Mouse (Mus musculus): ENCODE results near the gene Camk1d. TPM values are rescaled to one million over a fixed set of nuclear protein-coding genes. Genes with fewer than 3 reads are reported as not detected.

The Camk1d gene
- polyA plus RNA-seq, 1 experiment, result 1.6 TPM

DNA sequence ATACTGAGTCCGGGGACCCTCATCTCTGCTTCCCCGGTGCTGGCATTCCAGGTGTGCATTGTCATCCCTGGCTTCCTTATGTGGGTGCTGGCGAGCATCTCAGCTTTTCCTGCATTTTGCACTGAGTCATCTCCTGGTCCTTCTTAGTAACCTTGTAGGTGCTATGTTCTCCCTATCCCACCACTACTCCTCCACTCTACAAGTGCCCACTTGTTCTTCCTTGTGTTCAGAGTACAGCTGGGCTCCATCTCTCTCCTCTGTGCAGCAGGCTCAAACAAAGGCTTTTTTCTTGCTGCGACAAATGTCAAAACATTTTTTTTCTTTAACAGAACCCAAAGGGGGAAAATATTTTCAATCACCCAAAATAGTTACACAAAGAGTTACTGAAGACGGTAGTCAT, 356.3 kb downstream of the Camk1d start:
- H3K27me3 ChIP-seq (ENCODE audit: control insufficient read depth, insufficient read depth, insufficient read length), result no peaks in the 10 kb centered on the region
- no peak overlapping the region for H3K4me3 ChIP-seq (ENCODE audit: insufficient read depth, poor library complexity, severe bottlenecking)
- TF ChIP-seq MYOD1 (IDR thresholded peaks at IDR 0.05; ENCODE audit: control insufficient read depth, insufficient read length, low read depth) (no peak), MYOG (IDR thresholded peaks at IDR 0.05; ENCODE audit: control insufficient read depth, extremely low read depth, insufficient read length) (no peak), CEBPB (IDR thresholded peaks at IDR 0.05; ENCODE audit: low read depth) (no peak)
- no peak overlapping the region for H3ac ChIP-seq (ENCODE audit: control insufficient read depth, insufficient read length, low read depth)
- H3K79me3 ChIP-seq (ENCODE audit: low read depth), result no peaks in the 10 kb centered on the region
- peaks cover 4% of the 10 kb centered on the region for H3K36me3 ChIP-seq (ENCODE audit: control insufficient read depth, insufficient read depth)
- no peaks in the 10 kb centered on the region for H3K79me2 ChIP-seq (ENCODE audit: control insufficient read depth, insufficient read depth)

DNA sequence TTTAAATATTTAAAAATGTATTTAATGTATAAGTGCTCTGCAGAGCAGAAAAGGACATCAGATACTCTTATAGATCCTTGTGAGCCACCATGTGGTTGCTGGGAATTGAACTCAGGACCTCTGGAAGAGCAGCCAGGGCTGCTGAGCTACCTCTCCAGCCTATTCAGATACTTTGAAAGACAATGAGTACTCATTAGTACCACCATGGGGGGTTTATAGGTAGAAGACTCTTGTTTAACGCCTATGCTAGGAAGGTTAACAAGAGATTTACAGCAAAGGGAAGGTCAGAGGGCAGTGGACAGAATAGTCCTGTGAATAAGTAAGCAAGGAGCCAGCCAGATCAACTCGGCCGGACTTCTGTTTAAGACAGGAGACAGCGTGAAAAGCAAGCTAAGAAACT, 357.3 kb downstream of the Camk1d start:
- Histone ChIP-seq H3K79me3 (ENCODE audit: low read depth) (no peaks in the 10 kb centered on the region), H3K79me2 (ENCODE audit: control insufficient read depth, insufficient read depth) (no peaks in the 10 kb centered on the region), H3K27me3 (ENCODE audit: control insufficient read depth, insufficient read depth, insufficient read length) (no peaks in the 10 kb centered on the region), H3ac (ENCODE audit: control insufficient read depth, insufficient read length, low read depth) (no peak overlapping the region), H3K36me3 (ENCODE audit: control insufficient read depth, insufficient read depth) (peaks cover 4% of the 10 kb centered on the region), H3K4me3 (ENCODE audit: insufficient read depth, poor library complexity, severe bottlenecking) (no peak overlapping the region)
- TF ChIP-seq FOSL1 (IDR thresholded peaks at IDR 0.05; ENCODE audit: insufficient read depth, low read length, poor library complexity, severe bottlenecking) (no peak), CEBPB (IDR thresholded peaks at IDR 0.05; ENCODE audit: low read depth) (no peak), MAX (IDR thresholded peaks at IDR 0.05) (no peak), MYOG (IDR thresholded peaks at IDR 0.05; ENCODE audit: control insufficient read depth, extremely low read depth, insufficient read length) (no peak), USF1 (IDR thresholded peaks at IDR 0.05; ENCODE audit: low read depth) (no peak), CTCF (IDR thresholded peaks at IDR 0.05; ENCODE audit: control insufficient read depth, insufficient read depth, insufficient read length) (no peak), MYOD1 (IDR thresholded peaks at IDR 0.05; ENCODE audit: control insufficient read depth, insufficient read length, low read depth) (no peak)

DNA sequence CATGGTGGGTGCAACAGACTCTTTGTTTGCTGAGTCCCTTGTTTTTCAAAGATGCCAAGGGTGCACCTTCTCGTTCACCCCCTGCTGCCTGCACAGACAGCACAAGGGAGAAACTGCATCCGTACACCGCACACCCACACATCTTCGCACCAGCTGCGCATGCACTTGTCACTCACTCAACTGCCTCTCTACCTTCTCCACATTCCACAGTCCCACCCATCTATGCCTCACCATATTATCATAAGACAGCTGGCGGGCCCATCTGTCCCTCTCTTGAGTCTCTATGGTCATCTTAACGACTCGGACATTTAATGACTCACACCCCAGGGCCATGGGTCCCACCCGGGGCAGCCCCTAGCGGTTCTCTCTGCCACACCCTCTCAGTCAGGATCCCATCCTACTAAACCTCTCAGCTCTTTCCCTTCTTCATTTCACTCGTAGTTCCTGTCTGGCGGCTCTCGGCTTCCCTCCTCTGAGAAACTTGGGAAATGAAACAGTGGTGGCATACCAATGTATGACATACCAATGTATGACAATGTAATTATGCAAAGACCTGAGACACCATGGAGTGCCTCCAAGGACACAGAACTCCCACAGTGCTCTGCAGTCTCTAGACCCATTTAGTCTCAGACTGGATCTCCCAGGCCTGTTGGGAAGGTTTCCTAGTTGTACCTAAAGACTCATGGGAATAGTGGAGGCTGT, 361.3 kb downstream of the Camk1d start:
- Histone ChIP-seq H3K36me3 (ENCODE audit: control insufficient read depth, insufficient read depth) (no peaks in the 10 kb centered on the region), H3K4me3 (ENCODE audit: insufficient read depth, poor library complexity, severe bottlenecking) (no peak overlapping the region)
- TF ChIP-seq CTCF (IDR thresholded peaks at IDR 0.05; ENCODE audit: control insufficient read depth, insufficient read depth, insufficient read length) (no peak), FOSL1 (IDR thresholded peaks at IDR 0.05; ENCODE audit: insufficient read depth, low read length, poor library complexity, severe bottlenecking) (peak; percentile 31), CEBPB (IDR thresholded peaks at IDR 0.05; ENCODE audit: low read depth) (no peak), MYOD1 (IDR thresholded peaks at IDR 0.05; ENCODE audit: control insufficient read depth, insufficient read length, low read depth) (peak; percentile 95), MAX (IDR thresholded peaks at IDR 0.05) (peak; percentile 49)

DNA sequence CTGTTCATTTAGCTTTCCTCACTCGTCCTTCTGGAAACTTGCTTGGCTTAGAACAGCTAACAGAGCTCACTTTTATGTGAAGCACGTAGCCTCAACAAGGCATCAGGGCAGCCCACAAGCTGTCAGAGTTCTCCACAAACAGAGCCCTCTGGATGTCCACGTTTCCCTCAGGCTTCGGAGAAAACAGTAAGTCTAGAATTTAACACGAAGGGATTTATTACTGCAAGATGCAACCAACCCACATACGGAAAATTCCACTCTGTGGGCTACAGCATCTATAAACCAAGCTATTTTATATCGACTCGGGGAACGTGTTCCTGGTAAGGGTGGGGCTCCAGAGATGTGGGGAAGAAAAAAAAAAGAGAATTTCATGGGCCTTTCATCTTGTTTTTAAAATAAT, 369.0 kb downstream of the Camk1d start:
- no peaks in the 10 kb centered on the region for H3K36me3 ChIP-seq (ENCODE audit: control insufficient read depth, insufficient read depth)
- H3K79me3 ChIP-seq (ENCODE audit: low read depth), result no peaks in the 10 kb centered on the region
- no peak for TF ChIP-seq MYOD1 (IDR thresholded peaks at IDR 0.05; ENCODE audit: control insufficient read depth, insufficient read length, low read depth)
- TF ChIP-seq MAX (IDR thresholded peaks at IDR 0.05), result no peak
- TF ChIP-seq CTCF (IDR thresholded peaks at IDR 0.05; ENCODE audit: control insufficient read depth, insufficient read depth, insufficient read length), result no peak
- no peak for TF ChIP-seq USF1 (IDR thresholded peaks at IDR 0.05; ENCODE audit: low read depth)
- no peak for TF ChIP-seq CEBPB (IDR thresholded peaks at IDR 0.05; ENCODE audit: low read depth)
- TF ChIP-seq FOSL1 (IDR thresholded peaks at IDR 0.05; ENCODE audit: insufficient read depth, low read length, poor library complexity, severe bottlenecking), result no peak
- no peak for TF ChIP-seq MYOG (IDR thresholded peaks at IDR 0.05; ENCODE audit: control insufficient read depth, extremely low read depth, insufficient read length)
- no peaks in the 10 kb centered on the region for H3K79me2 ChIP-seq (ENCODE audit: control insufficient read depth, insufficient read depth)
- no peak overlapping the region for H3K4me3 ChIP-seq (ENCODE audit: insufficient read depth, poor library complexity, severe bottlenecking)
- H3ac ChIP-seq (ENCODE audit: control insufficient read depth, insufficient read length, low read depth), result no peak overlapping the region
- no peaks in the 10 kb centered on the region for H3K27me3 ChIP-seq (ENCODE audit: control insufficient read depth, insufficient read depth, insufficient read length)

More for the DNA sequence above, 361.3 kb downstream of the Camk1d start:
- no peaks in the 10 kb centered on the region for H3K79me3 ChIP-seq (ENCODE audit: low read depth)
- H3ac ChIP-seq (ENCODE audit: control insufficient read depth, insufficient read length, low read depth), result no peak overlapping the region
- no peaks in the 10 kb centered on the region for H3K79me2 ChIP-seq (ENCODE audit: control insufficient read depth, insufficient read depth)
- no peaks in the 10 kb centered on the region for H3K27me3 ChIP-seq (ENCODE audit: control insufficient read depth, insufficient read depth, insufficient read length)

DNA sequence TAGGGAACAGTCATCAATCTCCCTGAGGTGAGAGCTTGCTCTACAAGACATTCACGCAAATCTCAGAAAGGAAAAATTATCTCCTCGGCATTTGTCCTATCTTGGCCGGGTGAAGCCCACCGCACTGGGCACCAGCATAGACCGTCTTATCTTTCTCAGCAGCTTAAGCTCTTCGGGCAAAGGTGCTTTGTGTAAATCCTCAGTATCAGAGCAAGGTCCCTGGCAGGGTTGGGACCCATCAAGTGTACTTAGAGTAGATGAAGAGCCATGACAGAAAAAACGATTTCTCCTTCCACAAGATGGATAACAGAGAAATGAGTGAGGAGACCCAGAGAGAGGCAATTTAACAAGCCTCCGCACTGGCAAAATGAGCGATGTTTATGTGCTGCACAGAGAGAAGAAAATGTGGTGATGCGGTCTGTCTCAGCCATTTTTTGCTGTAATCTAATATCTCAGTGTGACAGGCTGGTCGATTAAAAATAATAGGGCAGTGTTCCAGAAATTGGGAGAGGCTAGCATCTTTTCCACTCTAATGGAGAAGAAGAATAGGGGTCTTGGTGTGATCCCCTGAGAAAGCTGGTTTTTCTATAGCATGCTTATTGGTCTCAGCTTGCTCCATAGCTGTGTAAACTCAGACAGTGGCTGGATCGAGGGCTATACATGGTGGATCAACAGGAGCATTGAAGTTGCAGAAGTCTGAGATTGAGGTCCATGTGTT, 386.6 kb downstream of the Camk1d start:
- H3K27me3 ChIP-seq (ENCODE audit: control insufficient read depth, insufficient read depth, insufficient read length), result no peaks in the 10 kb centered on the region
- no peaks in the 10 kb centered on the region for H3K79me2 ChIP-seq (ENCODE audit: control insufficient read depth, insufficient read depth)
- no peak overlapping the region for H3ac ChIP-seq (ENCODE audit: control insufficient read depth, insufficient read length, low read depth)
- H3K4me3 ChIP-seq (ENCODE audit: insufficient read depth, poor library complexity, severe bottlenecking), result no peak overlapping the region
- H3K79me3 ChIP-seq (ENCODE audit: low read depth), result no peaks in the 10 kb centered on the region
- TF ChIP-seq USF1 (IDR thresholded peaks at IDR 0.05; ENCODE audit: low read depth), result no peak
- no peak for TF ChIP-seq MYOG (IDR thresholded peaks at IDR 0.05; ENCODE audit: control insufficient read depth, extremely low read depth, insufficient read length)
- no peak for TF ChIP-seq CTCF (IDR thresholded peaks at IDR 0.05; ENCODE audit: control insufficient read depth, insufficient read depth, insufficient read length)
- TF ChIP-seq MYOD1 (IDR thresholded peaks at IDR 0.05; ENCODE audit: control insufficient read depth, insufficient read length, low read depth), result no peak
- TF ChIP-seq MAX (IDR thresholded peaks at IDR 0.05), result no peak
- no peak for TF ChIP-seq CEBPB (IDR thresholded peaks at IDR 0.05; ENCODE audit: low read depth)
- no peak for TF ChIP-seq FOSL1 (IDR thresholded peaks at IDR 0.05; ENCODE audit: insufficient read depth, low read length, poor library complexity, severe bottlenecking)
- H3K36me3 ChIP-seq (ENCODE audit: control insufficient read depth, insufficient read depth), result no peaks in the 10 kb centered on the region
